Mouse (Mus musculus): ENCODE results near the gene Snx10. TPM values are rescaled to one million over a fixed set of nuclear protein-coding genes. Genes with fewer than 3 reads are reported as not detected.

Gene Snx10
- 10 to 100 TPM; 12.0 to 12.7 TPM for total RNA-seq (2023)

DNA sequence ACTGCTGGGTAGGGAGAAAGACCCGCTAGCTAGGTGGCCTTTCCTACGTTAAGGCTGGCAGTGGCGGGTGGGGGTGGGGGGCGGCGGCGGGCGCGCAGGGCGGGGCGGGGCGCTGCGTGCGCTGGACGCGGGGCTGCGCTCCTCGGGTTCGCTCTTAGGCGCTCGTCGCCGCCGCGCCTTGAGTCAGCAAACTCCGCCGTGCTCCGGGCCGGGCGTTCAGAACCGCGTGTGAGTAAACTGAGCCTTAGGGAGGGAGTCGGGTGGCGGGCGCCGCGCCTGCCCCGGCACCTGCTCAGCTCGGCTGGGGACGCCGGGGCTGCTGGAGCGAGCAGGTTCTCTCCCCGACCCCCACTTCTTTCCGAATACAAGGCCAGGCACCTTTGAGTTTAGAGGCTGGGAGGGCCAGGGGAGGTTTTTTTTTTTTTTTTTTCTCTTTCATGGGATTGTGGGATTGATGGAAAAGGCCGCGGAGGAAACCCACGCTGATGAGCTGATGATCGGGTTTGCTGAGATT, at the start of gene Snx10:
Gene Snx10 (plus strand): TSS at position 95 of the 514 bp plus-strand sequence.

Other genes with a start within 250 kb of the Snx10 start
- not detected for gene Nfe2l3, start 91.2 kb upstream of the Snx10 start, total RNA-seq (2023)
- 1,000 to 10,000 TPM; 1,030 to 1,045 TPM for gene Hnrnpa2b1, start 54.0 kb upstream of the Snx10 start, total RNA-seq (2023)
- 10 to 100 TPM; 84.0 to 95.3 TPM for gene Cbx3, start 53.5 kb upstream of the Snx10 start, total RNA-seq (2023)

All from B cell, adult 67 days (primary cell).